Mouse (Mus musculus) small intestine, adult 2 months (tissue): ENCODE data around the gene Snx29.

ENCODE experiments used
- CTCF ChIP-seq: fragments of 200-500 bp; IDR thresholded peaks from 2 replicates; pipeline ENCODE4 v1.5.1; 2012; ENCODE audit warnings: low read depth, mild to moderate bottlenecking, control low read depth, inconsistent platforms, low read length, moderate library complexity, mixed read lengths; ENCODE audit not compliant: insufficient replicate concordance, insufficient read length; ENCODE audit errors: extremely low read depth
- POLR2A ChIP-seq: fragments of 200-500 bp; IDR thresholded peaks from 2 replicates; pipeline ENCODE4 v1.6.1; 2012; ENCODE audit warnings: low read depth, mild to moderate bottlenecking, control low read depth, inconsistent platforms, low read length, moderate library complexity

DNA sequence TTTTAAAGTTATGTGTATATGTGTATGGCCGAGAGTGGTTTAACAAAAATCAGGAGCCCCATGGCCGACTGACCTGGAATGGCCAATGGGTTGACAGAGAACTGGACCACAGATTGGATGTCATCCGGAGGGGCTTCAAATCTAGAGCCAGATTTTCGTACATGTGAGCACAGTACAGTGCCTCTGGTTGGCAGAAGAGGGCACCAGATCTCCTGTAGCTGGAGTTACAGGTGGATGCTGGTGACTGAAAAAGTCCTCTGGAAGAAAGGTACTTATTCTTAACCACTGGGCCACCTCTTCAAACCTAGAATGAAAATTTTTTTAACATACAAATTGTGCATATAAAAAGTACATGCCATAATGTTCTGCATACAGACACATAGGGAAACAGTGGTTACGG is 6.0 kb upstream of the Snx29 start:
- TF ChIP-seq CTCF (no peak; the same call in 1 of the 2 replicates), POLR2A (no peak)
